Mouse (Mus musculus): Measurements from ENCODE around the gene Crlf1.

Crlf1 gene

DNA sequence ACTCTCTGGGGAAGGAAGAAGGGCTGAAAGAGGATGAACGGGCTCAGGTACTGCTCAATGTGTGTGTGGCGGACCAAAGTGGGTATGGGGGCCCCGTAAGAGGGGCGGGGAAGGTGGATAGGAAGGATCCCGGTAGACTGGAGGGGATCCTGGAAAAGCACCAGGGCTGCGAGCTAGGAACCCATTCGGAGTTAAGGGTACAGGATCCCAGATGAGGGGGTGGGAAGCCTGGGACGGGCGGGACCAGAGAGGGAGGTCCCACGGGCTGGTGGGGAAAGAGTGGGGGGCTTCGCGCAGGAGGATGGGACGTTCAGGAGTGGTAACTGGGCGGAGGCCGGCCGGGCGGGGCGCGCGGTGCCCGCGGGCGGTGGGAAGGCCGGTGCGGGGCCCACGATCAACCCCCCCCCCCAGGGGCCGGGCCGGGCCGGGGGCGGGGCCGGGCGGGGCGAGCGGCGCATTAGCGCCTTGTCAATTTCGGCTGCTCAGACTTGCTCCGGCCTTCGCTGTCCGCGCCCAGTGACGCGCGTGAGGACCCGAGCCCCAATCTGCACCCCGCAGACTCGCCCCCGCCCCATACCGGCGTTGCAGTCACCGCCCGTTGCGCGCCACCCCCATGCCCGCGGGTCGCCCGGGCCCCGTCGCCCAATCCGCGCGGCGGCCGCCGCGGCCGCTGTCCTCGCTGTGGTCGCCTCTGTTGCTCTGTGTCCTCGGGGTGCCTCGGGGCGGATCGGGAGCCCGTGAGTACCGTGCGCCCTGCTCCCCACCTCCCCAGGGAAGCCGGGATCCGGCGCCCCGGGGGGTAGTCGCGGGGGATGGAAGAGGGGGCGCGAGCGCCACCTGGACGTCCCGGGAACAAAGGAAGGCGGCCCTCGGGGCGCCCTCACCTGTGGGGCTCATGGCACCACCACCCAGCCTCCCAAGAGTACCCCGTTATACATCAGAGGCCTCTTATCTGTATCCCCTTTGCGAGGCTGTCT lies at the start of gene Crlf1:
Gene Crlf1, plus strand, starts transcription at position 495 of the 977 bp plus-strand sequence.
- no peak for DNase-seq (ENCODE audit: low spot score in 2 of 2)

DNA sequence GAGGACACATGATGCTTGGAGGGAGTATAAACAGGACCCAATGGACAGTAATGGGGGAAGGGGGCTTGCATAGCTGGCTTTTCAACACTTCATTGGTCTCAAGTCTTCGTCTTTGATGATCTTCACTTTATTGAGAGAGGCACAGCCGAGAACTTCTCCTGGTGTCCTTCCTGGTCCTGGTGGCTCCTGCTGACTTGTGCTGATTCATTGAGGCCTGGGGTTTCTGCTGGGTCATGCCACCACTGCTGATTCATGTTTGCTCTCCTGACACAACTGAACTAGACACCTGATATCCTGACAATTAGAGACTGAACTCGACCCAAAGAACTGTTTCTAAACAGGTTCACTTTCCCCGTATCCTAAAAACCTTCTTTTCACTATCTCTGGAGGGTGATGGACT lies 49.6 kb upstream of the Crlf1 start:
- DNase-seq (ENCODE audit: low spot score in 2 of 2) = no peak

DNA sequence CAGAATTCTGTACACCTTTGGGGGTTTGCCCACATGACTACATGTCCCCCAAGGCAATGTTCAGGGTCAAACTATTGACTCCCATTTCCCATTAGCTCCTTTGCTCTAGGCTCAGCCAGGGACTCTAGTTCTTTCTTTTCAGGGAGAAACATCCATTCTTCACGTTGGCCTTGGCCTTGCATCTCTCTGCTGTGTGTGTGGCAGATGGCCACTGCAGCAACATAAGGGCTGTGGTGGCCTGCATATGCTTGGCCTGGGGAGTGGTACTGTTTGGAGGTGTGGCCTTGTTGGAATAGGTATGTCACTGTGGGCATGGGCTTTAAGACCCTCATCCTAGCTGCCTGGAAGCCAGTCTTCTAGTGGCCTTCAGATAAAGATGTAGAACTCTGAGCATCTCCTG lies 47.0 kb upstream of the Crlf1 start:
- no peak for DNase-seq (ENCODE audit: low spot score in 2 of 2)

DNA sequence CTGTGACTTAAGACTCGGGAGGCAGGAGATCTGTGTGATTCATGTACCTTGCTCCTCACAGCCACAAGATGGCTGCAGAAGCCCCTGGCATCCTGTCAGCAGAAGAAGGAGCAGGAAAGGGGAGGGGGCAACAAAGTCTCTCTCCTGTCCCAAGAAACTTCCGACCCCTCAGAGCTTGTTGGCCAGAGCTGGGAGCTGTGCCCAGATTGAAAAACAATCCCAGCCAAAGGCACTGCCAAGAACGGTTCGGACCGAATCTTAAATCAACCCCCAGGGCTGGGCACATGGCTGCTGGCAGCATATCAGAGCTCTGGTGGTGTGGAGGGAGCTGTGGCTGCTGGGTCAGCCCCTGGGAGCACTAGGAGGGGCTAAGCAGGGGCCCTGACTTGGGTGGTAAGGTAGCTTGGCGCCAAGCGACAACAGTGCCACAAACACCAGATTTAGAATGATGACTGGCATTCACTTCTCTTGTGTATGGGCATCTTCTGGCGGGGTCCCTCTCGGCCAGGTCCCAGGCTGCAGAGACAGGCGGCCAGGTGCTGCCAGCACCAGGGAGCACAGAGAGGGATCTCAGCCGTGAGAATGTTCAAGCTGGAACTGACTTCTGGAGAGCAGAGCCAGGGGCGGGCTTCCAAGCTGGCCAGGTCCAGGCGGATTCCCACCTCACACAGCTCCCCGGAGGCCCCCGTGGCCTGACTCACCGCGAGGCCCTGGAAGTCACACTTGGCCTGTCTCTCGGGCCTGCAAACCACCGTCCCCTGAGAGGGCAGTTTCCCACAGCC lies 45.1 kb upstream of the Crlf1 start:
- peak in 1 of 2 experiments; percentile 30 for DNase-seq (ENCODE audit: low spot score in 2 of 2)

DNA sequence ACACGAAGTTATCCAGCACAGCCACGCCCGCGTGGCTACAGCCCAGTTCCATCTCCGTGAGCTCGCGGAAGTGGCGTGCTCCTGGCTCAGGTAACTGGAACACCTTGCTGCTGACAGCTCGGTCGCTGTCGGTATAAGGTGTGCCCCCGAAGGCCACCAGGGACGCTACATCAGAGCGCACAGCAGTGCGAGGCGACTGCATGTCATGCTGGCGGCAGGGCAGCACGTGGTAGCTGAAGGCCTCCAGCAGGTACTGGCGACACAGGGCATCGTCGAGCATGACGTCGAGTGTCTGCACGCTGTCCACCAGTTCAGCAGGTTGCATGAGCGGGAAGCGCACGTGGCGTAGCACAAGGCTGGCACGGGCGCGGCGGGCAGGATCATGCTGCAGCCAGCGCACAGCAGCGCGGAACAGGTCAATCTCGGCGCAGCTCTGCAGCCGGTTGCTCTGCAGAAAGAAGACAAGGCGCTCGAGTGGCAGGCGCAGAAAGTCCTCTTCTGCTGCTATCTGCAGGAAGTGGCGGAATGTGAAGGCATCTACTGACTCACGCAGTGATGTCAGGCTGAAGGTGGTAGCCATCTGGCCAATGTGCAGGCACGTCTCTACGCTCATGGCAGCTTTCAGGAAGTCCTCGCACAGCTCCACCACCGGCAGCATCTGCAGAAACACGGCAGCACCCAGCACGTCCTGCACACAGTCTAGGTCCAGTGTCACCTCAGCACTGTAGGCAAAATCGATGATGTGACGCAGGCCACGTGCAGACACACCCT lies 40.6 kb upstream of the Crlf1 start:
- peak in 1 of 2 experiments; percentile 54 for DNase-seq (ENCODE audit: low spot score in 2 of 2)

DNA sequence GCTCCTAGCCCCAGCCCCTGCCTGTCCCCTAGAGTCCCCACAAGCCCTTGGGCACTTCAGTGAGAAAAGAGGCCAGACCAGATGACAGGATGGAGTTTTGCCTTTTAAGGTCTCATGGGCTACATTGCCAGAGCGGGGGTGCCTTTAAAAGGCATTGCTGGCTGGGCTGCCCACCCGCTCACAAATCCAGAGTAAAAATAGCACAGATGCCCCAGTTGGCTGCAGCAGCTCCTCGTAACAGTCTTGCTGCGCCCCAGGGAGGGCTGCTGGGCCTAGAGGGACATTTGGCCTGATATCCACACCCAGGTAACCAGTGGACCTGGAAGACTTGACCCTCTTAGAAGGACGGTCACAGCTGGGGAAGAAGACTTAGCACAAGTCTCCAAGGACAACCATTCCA lies 39.1 kb upstream of the Crlf1 start:
- peak; percentile 46 to 68 for DNase-seq (ENCODE audit: low spot score in 2 of 2)

DNA sequence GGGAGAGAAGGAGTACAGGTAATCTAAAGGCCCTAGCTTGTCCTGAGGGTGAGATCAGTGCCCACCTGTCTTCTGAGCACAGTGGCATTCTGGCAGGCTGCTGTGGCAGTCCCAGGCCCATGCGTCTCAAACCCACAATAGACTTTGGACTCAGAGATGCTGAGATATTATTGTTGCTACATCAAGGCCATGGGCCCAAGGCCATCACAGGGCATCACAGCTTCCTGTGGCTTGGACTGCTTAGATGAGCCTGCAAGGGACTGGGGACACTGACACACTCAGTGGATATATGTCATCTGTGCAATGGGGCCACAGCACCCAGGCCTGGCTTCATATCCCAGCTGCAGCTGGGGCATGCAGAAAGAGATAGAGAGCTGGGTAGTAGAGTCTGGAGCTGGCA lies 36.0 kb upstream of the Crlf1 start:
- DNase-seq (ENCODE audit: low spot score in 2 of 2) = no peak

DNA sequence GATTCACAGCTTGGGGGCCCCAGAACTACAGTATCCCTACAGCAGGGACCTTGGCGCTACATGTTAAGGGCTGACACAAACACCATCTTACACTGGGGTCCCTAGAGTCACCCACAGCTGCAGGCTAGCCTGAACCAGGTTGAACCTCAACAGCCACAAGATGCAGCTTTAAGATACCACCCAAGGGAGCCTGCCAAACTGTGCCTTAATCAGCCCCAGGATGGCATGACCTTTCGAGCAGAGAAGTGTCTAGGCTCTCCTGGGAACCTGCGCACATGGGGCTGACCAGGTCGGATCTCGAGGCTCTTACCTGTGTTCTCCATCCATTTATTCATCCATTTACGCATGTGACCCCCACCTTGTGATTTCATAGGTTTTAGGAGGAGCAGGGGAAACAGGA lies 35.1 kb upstream of the Crlf1 start:
- DNase-seq (ENCODE audit: low spot score in 2 of 2) = no peak

DNA sequence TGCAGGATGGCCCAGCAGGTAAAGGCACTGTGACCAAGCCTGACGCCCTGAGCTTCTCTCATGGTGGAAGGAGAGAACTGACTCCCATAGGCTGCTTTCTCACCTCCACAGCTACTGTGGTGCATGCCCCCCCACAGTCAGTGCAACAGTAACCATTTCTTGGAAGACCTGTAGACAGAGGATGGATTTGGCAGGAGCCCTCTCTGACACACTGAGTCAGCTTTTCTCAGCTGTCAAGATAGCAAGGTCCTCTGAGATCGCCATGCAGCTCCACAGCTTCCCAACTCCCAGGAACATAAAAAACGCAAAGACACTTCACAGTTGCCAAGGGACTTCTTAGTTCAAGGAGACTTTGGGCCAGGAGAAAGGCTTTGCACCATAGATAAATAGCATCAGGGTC lies 34.5 kb upstream of the Crlf1 start:
- no peak for DNase-seq (ENCODE audit: low spot score in 2 of 2)

DNA sequence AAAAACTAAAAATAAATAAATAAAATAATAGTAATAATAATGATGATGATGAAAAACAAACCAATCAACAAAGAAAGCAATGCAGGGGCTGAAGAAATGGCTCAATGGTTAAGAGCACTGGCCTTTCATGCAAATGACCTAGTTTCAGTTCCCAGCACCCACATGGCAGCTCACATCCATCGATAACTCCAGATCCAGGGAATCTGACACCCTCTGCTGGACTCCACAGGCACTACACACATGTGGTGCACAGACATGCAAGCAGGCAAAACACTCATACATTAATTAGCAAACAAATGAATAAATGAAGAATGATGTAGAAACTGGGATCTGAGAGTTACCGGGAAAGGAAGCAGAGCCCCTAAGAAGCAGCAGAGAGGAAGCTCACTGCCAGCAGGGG lies 33.3 kb upstream of the Crlf1 start:
- no peak for DNase-seq (ENCODE audit: low spot score in 2 of 2)

DNA sequence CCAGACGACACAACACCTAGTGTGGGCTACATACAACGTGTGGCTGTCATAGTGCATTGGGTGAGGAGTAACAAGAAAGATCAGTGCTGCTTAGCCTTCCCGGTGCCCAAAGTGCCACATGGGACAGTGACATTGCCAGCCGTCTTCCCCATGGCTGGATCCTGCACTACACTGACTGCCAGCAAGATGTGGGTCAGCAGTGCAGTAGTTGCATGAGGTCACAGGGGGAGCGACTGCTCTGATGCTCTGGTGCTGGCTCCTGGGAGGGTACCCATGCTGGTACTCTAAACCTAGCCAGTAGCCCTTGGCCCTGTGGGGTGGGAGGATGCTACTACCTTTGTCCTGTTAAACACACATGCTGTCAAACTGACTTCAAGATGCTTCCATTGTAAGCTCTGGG lies 32.8 kb upstream of the Crlf1 start:
- DNase-seq (ENCODE audit: low spot score in 2 of 2) = no peak

DNA sequence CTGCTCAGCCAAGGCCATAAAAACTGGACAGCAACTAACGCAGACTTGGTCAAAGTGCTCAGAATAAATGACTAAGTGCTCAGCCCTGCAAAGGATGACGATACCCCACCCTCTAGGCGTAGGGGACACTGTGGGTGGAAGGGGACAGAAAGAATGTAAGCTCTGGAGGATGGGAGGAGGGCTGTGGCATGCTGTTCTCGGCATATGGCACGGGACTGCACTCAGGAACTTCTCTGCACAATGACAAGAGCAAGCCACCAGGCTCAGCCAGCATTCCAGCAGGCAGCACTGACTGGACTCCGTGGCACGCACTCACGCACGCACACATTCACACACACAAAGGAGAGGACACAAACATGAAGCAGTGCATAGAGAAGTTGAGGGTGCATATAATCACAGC lies 32.4 kb upstream of the Crlf1 start:
- no peak for DNase-seq (ENCODE audit: low spot score in 2 of 2)

DNA sequence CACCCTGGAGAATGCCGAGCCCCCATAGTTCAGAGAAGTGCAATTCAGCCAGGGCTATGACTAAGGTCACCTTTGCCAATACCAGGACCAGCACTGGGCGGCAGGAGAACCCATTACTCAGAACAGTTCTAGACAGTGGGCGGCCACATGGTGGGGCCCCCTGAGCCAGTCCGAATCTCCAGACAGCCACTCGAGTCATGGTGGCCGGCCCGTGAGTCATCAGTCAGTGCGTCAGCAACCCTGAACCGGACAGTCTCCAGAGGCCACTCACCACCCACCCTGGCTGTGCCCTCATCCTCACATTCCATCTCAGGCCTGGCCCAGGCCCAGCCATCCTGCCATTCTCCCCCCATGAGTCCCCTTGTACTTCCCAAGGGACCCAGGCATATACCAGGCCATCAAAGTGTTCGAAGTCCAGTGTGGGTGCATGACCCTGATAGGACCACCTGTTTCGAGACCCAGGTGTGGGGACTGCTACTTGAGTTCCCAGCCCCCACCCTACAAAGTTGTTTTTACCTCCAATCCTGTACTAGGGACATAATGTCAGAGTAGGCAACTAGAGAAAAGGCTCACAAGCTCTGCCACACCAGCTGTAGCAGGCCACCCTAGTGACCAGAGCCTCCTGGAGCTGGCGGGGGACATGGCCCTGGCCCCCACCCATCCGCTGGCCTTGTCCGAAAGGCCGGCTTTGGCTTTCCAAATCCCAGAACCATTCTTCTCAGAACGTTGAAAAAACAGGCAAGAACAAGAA lies 31.0 kb upstream of the Crlf1 start:
- no peak for DNase-seq (ENCODE audit: low spot score in 2 of 2)

DNA sequence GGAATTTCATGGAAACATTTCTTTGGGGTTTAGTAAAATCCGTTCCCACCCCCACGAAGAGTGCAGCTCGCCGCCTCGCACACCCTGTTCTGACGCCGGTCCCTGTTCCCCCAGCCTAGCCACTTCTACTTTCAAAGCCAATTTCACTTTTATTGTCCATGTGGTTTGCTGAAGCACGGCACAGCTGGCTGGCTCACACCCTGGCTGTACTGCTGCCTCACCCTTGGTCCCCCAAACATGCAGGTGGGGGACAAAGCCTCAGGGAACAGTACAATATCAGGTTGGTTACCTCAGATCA lies 30.5 kb upstream of the Crlf1 start:
- no peak for DNase-seq (ENCODE audit: low spot score in 2 of 2)

DNA sequence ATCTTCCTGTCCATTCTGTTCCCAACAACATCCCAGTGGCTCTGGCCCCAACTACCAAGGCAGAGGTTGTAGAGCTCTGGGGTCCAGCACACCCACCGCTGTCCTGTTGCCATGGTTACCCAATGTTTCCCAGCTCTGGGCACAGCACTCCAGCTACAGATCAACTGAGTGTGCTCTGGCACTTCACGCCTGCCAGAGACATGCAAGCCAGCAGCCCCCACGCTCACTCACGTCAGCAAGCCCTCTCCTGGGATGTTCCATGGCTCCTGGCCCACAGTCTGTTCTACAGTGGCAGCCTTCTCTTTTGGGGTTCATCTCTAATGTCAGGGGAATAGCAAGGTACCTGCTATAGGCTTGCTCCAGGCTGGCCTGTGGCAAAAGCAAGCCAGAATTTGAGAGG lies 29.7 kb upstream of the Crlf1 start:
- DNase-seq (ENCODE audit: low spot score in 2 of 2) = peak; percentile 76 to 85

DNA sequence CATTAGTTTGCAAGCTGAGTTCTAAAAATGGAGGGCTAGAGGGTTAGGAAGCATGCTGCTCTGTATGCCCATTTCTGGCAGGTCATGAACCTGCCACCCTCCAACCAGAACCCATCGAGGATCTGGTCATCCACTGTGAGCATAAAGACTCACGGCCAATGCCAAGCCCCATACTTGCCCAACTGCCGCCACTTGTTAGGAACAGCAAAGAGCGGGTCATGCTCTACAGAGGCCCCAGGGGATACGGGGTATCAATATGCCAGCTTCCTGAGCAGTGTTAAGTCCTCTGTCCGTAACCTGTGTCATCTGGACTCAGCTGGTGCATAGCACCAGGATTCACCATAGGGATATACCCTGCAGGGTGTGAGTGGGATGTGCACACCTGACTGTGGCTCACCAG lies 28.8 kb upstream of the Crlf1 start:
- DNase-seq (ENCODE audit: low spot score in 2 of 2) = no peak

DNA sequence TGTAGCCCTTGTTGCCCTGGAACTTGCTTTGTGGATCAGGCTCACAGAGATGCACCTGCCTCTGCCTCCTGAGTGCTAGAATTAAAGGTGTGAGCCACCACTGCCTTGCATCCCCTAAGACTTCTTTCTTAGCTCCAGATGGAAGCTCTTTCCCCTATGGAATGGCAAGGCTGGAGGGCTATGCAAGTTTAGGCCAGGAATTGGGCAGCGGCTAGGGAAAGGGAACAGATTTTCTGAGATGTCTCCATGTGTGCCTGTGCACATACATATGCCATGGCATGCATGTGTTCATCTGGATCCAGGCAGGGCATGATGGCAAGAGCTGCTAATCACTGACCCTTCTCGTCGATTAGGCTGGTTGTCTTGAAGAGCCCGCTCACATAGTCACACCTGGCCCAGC lies 27.3 kb upstream of the Crlf1 start:
- DNase-seq (ENCODE audit: low spot score in 2 of 2) = no peak

DNA sequence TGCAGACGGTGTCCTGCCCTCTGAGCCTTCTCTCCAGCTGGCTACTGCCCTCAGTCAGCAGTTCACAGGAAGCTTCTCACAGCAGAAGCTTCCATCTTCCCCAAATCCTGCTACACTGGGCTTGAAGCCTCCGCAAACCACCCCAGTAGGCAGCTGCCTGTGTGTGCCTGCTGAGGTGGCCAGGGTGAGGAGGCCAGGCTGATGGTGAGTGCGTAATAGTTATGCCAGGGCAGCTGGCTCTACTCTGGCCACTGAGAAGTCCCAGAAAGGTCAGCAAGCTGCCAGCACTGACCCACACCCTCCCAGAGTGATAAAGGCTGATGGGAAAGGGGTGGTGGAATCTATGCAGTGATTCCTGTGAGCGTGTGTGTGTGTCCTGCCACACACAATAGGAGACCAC lies 26.7 kb upstream of the Crlf1 start:
- DNase-seq (ENCODE audit: low spot score in 2 of 2) = no peak

DNA sequence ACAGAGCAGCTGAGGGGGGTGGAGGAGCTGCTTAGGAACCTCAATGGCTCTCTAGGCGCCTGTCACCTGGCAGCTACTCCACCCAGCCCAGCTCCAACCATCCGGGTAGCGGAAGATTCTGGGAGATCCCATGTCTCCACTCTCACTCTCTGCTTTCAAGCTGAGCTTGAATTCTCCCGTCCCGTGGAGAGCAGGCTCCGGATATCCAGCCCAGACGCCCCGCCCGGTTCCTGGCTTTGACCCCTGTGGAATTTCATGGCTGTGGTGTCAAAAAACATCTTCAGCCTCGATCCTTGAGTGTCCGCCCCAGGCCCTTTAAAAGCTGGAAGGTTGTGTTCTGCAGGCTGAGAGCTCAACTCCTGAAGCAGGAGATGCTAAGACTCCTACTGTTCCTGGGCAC lies 26.2 kb upstream of the Crlf1 start:
- no peak for DNase-seq (ENCODE audit: low spot score in 2 of 2)

DNA sequence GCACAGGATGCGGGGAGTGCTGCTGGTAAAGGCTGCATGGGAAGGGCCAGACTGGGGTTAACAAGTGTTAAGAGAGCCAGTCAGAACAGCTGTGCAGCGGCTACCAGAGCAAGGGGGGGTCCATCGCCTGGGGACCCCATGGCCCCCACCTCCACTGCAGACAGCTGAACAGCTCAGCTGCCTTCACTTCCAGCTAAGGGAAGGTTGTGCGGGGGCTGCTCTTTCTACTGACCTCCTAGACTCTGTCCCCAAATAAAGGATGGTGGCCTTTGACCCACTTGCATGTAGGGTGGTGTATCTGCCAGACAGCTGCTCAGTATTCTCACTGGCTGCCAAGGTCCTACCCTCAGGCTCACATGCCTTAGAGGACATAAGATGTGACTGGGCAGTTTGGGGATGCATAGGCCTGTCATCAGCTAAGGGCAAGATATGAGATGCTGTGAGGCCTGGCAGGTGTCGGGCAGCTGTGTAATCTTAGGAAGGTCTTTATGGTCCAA lies 25.7 kb upstream of the Crlf1 start:
- DNase-seq (ENCODE audit: low spot score in 2 of 2) = no peak

DNA sequence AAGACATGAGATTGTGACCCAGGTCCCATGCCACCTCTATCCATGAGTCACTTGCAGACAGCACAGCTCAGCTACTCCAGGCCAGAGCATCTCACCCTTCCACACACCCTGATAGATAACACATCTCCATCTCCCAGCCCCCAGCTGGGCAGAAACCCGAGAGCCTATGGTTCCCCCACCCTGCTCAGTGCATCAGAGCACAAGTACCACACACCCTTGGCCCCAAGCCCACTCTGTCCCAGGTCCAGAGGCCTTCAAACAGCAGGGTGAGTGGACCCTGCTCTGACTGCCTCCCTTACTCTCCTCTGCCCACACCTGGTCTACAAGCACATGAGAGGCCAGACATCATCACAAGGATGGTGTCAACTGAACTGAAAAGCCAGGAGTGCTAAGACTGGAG lies 25.1 kb upstream of the Crlf1 start:
- DNase-seq (ENCODE audit: low spot score in 2 of 2) = no peak

All from right cerebral cortex, postnatal 36 days (tissue).